Mouse (Mus musculus) cerebral cortex, adult 2 months (tissue): ENCODE data around the gene Tnfrsf26.

Source experiments
- WGBS: fragments of 180-500 bp; shearing (Covaris S2); methylation state at CpG from one replicate; pipeline ENCODE4 v1.1.7; 2018; 5-methylcytosine and 5-hydroxymethylcytosine counted together

Tnfrsf26 gene

DNA sequence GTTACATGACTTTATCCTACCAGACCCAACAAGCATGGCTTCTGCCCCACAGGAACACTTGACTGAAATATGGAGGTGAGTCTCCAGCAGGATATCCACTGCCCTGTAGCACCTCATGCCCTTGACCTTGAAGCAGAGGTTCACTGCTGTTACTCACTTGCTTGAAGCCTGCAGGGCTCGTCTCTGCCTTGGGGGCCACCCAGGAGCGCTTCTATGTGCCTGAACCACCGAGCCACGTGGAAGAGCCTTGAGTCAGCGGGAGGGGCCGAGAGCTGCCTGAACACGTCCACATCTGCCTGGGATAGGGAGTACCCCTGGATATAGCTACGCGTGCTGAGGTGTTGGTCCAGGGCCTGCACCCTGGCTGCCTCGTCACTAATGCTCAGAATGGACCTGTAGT, 36.3 kb downstream of the Tnfrsf26 start:
- 94% methylated on average over 10 of the region's 10 CpGs for WGBS

GRCm38 (mm10) chr7:143588006-143588405, 40.5 kb downstream of the Tnfrsf26 start:
- 79% methylated on average over 4 of the region's 4 CpGs for WGBS

GRCm38 (mm10) chr7:143587586-143587985, 40.9 kb downstream of the Tnfrsf26 start:
- 86% methylated on average over 5 of the region's 5 CpGs for WGBS

DNA sequence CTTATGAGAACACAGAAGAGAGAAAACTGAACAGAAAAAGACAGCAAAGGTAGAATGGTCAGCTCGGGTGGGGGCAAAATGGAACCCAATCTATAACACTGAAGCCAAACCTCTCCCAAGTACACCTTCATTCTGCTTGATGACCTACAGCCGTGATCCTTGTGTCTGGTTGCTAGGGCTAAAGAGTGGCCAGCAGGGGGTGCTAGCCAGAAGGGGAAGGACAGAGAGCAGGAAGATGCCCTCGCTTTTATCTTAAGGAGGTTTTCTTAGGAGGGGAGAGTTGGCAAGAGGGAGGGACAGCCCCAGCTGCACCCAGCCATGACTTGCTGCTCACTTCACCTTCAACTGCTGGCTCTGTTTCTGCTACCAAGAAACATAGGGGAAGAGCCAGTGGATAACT, 44.6 kb downstream of the Tnfrsf26 start:
- 35% methylated on average over 3 of the region's 3 CpGs for WGBS

DNA sequence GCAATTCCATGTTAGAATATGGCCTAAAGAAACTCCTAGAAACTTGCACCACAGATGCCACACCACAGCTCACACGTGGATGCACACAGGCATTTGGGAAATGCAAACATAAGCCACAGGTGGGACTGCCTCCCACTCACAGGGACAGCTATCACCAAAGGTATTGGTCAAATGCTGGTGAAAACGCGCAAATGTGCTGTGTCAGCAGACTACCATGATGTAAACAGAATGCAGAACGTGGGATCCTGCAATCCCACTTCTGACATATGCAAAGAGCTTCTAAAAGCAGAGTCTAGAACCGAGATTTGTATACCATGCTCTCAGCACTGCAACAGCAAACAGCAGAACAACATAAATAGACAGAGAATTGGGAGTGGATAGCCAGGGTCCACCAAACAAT, 45.5 kb downstream of the Tnfrsf26 start:
- WGBS: 75% methylated on average over 5 of the region's 5 CpGs

- WGBS: 97% methylated on average over 11 of the region's 11 CpGs
These were observed 52.8 kb downstream of the Tnfrsf26 start for GRCm38 (mm10) chr7:143575751-143576150.

DNA sequence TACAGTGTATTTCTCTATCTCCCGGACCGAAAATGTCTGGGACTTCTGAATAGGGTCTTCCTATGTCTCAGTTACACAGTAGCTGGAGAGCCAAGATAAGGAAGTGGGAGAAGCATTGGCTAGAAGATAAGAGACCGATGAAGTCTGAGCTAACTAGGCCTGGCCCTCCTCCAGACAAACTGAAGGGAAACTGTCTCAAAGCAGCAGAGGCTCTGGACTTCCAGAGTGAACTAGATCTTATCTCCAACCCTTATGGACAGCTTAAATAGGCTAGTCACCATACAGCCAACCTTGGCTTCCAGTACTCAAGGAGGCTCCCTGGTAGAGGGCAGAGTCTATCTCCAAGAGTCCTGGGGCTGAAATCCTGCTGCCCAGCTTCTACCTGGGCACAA, 62.9 kb downstream of the Tnfrsf26 start:
- WGBS: 87% methylated on average over 3 of the region's 3 CpGs

GRCm38 (mm10) chr7:143565015-143565647, 63.4 kb downstream of the Tnfrsf26 start:
- WGBS: 94% methylated on average over 6 of the region's 6 CpGs

GRCm38 (mm10) chr7:143563787-143564186, 64.7 kb downstream of the Tnfrsf26 start:
- WGBS: 97% methylated on average over 5 of the region's 5 CpGs
